Mouse (Mus musculus): ENCODE measurements at regions not wholly inside any gene's neighbourhood (a gene's known extent, or its start where the extent isn't known, plus 50 kb on each side); places are given as distances from the start of the nearest gene placed in this dataset.

- no peak for TF ChIP-seq CTCF (IDR thresholded peaks at IDR 0.05; ENCODE audit: borderline replicate concordance, control insufficient read depth, extremely low read depth, insufficient read depth, low read length, poor library complexity)
- TF ChIP-seq POLR2A (IDR thresholded peaks at IDR 0.05; ENCODE audit: control insufficient read depth, extremely low read depth, insufficient read depth, low read length, poor library complexity): no peak
Measured at GRCm38 (mm10) chr13:102533784-102534183, 159.6 kb upstream of the Cd180 start.
